Mouse (Mus musculus): Measurements from ENCODE around the gene Fam78b. TPM values are rescaled to one million over a fixed set of nuclear protein-coding genes. Genes with fewer than 3 reads are reported as not detected.
A peak's percentile ranks its signal among the peaks of the same experiment; 100 is the strongest.

The Fam78b gene
- total RNA-seq, 4 experiments from 2014 or later: 23.7 to 31.1 (median 27.9) TPM

DNA sequence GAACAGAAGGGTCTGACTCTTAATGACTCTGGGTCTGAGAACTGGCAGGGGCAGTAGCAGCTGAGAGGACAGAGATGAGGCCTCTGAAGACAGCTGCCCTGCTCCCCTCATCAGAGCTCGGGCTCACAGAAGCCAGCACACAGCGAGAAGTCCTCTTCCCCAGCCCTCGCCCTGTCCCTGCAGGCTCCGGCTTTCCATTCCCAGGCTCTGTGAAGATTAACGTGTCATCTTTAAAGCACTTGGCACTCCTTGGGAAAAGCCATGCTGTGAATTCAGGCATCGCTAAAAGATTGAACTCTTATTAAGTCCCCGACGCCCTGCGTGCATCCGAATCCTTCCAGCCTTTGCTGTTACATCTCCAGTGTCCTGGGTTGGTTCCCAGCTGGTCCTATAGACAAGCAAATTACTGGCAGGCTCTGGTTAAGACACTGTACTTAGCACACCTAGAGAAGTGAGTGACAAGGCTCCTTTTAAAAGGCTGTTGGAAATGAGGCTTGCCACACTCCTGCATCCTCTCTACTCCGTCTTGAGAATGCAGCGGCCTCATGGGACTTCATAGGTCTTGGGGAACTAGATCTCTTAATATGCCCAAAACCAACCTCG, 30.9 kb downstream of the Fam78b start:
- DNase-seq (ENCODE audit: low spot score in 2 of 2): no peak

DNA sequence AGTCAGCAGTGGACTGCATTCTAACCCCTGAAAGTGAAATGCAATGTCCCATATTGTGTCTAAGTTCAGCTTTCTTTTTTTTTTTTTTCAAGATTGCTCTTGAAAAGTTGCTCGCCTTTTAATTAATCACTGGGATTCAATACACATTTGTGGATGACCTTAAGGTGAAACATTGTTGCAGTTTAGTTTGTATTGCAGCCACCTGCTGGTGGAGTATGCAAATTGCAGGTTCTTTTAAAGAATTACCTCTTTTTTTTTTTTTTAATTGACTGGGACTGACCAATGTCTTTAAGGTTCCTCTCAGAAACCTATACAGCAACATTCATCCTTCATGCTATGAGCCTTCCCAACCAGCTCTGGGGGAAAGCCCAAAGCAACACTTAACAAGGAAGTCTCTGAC, 33.2 kb downstream of the Fam78b start:
- DNase-seq (ENCODE audit: low spot score in 2 of 2): no peak

- no peak for DNase-seq (ENCODE audit: low spot score in 2 of 2)
Measured at GRCm38 (mm10) chr1:167042558-167042957, 41.3 kb downstream of the Fam78b start.

DNA sequence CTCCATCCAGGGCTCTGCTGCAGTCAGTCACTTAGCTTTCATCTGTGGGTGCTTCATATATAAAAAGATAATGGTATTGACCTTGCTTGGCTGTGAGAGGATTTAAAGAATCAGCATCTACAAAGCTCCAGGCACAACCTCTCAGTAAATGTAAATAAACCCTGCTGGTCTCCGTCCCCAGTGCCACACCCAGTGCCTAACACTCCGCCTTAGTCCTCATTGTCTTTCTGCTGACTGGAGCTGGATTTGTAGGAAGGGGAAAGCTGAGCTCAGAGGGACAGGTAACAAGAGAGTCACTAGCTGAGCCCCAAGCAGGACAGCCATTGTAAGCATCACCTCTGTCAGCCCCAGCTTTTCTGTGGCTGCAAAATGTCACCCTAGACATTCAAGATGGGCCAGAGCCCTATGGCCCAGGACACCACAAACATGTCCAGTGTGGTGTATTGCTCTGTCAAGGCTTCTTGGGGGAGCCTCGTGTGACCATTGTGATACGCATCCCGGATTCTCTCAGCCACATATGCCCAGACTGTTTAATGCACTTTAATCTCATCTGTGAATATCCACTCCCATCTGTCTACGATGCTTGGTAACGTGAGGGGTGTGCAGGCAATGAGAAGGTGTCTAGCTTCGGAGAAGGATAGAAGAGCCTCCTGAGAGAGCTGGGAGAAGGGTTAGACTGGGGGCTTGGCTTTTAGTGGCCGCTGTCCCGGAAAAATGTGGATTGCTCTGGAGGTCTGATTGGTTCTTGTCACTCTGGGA, 45.1 kb downstream of the Fam78b start:
- DNase-seq (ENCODE audit: low spot score in 2 of 2): no peak

- no peak for DNase-seq (ENCODE audit: low spot score in 2 of 2)
Measured at GRCm38 (mm10) chr1:167050859-167051258, 49.6 kb downstream of the Fam78b start.

GRCm38 (mm10) chr1:167054029-167054428, 52.8 kb downstream of the Fam78b start:
- no peak for DNase-seq (ENCODE audit: low spot score in 2 of 2)

- DNase-seq (ENCODE audit: low spot score in 2 of 2): no peak
Measured at GRCm38 (mm10) chr1:167057543-167057942, 56.3 kb downstream of the Fam78b start.

DNA sequence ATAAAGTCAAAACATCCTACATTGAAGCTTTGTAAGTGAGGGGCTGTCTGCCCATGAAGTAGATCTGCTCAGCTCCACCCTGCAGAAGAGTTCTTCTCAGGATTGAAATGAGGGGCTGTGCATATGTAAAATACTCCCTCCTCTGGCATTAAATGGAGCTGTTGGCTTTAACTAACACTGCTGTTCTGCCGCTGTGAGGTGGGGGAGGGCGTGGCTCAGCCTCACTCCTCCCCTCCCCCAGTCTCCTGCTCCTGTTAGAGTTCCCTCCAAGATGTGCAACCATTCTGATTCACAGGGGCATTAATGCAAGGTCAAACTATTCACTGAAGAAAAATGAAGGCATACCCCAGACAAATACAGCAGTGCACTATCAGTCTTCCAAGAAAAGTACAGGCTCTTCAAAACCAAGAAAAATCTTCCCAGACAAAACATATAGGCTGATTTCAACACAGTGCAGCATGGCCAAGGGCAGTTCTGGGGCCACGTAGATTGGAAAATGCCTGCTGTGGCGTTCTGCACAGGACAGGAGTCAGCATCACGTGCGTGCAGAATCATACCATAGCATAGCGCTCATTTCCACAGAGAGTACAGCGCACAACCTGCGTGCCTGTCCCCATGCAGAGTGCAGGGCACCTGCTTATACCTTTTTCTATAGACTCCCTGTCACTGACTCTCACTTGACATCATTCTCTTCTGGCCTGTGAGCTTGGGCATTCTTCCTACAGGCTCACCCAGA, 58.5 kb downstream of the Fam78b start:
- DNase-seq (ENCODE audit: low spot score in 2 of 2): no peak

GRCm38 (mm10) chr1:167063971-167064370, 62.8 kb downstream of the Fam78b start:
- DNase-seq (ENCODE audit: low spot score in 2 of 2): no peak

DNA sequence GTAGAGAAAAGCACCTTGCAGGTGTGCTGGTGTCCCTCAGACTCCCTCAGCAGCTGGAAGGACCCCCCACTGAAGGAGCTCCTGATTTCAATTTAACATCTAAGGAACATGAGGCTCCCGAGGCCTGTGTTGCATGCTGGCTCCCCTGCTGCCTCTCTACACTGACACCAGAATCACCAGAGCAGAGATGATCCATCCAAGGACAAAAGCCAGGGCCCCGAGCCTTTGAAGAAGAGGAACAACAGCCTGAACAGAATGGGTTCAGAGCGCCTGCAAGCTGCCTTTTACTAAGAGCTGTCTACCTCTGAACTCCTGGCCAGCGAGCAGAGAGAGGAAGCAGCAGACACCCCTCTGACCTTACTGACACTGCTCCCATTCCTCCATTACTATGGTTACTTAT, 64.3 kb downstream of the Fam78b start:
- no peak for DNase-seq (ENCODE audit: low spot score in 2 of 2)

DNA sequence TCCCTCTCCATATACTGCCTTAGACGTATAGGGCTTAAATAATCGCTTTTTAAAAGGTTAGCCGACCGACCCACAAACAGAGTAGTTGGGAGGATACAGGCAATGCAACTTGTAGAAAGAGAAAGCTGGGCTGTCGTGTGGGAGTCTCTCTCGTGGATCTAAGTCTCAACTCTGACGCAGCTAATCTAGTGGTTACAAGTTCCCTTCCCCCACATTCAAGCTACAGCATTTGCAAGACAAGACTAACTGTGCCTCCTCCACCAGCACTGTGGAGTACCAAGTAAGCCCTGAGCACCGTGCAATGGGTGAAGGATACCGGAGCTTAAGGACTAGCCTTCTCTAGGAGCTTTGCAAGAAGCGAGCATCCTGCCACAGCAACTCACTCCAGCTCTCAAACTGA, 64.8 kb downstream of the Fam78b start:
- DNase-seq (ENCODE audit: low spot score in 2 of 2): no peak

GRCm38 (mm10) chr1:167066933-167067341, 65.7 kb downstream of the Fam78b start:
- DNase-seq (ENCODE audit: low spot score in 2 of 2): no peak

DNA sequence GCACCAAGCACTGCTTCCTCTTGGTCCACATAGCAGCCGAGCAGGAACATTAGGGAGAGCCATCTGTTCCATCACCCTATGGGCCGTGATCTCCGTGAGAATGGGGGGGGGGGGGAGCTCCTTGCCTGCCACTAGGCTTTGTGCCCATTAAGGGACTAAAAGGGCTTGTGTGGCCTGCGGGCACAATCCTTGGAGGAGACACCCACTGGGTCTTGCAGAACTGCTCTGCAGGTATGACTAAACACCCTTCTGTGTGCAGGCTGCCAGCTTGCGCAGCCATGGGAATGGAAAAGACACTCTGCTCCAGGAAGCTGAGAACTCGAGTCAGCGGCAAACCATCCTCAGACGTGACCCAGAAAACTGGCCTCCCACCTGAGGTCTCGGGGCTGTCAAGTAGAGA, 68.5 kb downstream of the Fam78b start:
- no peak for DNase-seq (ENCODE audit: low spot score in 2 of 2)

DNA sequence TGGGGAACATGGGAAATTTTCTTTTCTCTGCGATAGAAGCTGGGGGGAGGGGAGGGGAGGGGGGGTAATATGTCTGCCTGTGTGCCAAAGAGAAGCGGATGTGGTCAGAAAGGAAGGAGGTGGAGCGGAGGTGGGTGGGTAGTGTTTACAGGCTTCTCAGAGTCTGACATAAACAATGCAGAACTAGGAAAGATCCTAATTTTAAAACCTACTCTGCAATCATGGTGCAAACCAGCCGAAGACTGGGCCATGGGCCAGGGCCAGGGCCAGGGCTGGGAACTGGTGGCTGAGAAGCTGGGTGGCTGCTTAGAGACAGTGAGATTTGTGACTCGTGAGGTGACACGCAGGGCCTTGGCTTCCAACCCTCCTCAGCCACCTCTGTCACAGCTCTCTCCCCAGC, 69.1 kb downstream of the Fam78b start:
- DNase-seq (ENCODE audit: low spot score in 2 of 2): no peak

GRCm38 (mm10) chr1:167075726-167076125, 74.5 kb downstream of the Fam78b start:
- DNase-seq (ENCODE audit: low spot score in 2 of 2): no peak

GRCm38 (mm10) chr1:167079476-167079875, 78.3 kb downstream of the Fam78b start:
- no peak for DNase-seq (ENCODE audit: low spot score in 2 of 2)

DNA sequence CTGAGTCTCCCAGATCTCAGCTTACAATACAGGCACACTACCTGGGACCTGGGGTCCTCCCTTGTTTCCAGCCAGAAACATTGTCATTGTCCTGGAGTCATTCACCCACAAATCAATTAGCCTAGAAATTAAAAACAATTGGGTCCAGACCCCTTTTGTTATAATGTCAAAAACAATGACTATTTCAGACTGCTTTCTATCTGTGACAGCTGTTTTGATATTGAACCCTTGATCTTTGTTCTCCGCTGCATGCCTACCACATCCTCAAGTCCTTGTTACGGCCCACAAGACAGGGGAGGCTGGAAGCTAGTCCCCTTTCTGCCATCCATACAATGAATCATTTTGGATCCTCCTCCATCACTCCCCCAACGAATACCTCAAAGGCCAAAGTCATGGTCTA, 80.7 kb downstream of the Fam78b start:
- no peak for DNase-seq (ENCODE audit: low spot score in 2 of 2)

- DNase-seq (ENCODE audit: low spot score in 2 of 2): no peak
Measured at GRCm38 (mm10) chr1:167082506-167083100, 81.4 kb downstream of the Fam78b start.

DNA sequence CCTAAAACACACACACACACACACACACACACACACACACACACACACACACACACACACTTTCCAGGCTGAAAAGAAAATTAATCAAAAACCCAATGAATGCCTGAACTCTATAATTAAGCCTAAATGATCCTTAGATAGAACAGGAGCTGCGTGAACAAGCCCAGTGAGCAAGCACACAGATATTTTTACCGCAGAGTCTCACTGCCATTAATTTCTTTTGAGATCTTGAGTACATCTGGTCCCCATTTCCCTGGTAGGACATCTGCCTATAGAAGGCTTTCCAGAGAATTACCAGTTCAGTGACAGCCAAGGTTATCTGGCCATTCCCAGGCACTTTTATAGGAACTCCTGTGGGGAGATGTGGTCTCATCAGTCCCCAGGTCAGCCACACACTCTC, 82.0 kb downstream of the Fam78b start:
- no peak for DNase-seq (ENCODE audit: low spot score in 2 of 2)

- DNase-seq (ENCODE audit: low spot score in 2 of 2): peak in 1 of 2 experiments; percentile 33
Measured at GRCm38 (mm10) chr1:167084330-167084729, 83.1 kb downstream of the Fam78b start.

DNA sequence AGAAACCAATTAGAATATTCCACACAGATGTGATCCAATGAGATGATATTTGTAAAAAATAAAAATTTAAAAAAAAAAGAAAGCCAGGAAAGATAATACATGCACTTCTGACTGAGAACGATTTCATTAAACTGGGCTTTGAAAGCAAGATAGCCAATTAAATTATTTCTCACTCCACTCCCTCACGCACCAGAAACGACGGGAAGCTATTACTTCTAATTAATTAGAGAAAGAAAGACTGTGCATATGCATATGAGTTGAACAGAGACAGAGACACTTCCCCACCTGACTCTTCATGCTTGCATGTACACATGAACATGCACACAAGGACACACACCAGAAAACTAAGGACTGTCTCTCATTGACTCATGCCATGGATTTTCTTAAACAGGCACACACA, 84.2 kb downstream of the Fam78b start:
- DNase-seq (ENCODE audit: low spot score in 2 of 2): no peak

DNA sequence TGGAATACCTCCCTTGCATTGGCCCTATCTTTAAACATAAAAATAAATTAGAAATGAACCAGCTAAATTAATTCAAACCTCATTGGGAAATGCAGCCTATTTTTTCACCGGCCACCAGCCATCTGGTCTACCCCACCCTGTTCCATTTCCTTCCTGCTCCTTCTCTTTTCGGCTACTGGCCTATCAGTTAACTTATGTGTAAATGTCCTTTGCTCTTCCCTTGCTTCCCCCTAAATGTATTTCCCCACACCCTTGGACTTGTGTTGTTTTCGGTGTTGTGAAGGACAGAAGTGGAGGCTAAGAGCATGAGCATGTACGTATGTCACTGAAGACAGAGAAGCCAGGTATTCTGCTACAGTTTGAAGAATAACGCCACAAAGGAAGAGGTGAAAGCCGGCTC, 89.2 kb downstream of the Fam78b start:
- no peak for DNase-seq (ENCODE audit: low spot score in 2 of 2)
